Mouse (Mus musculus) neural tube, embryonic 15.5 days (tissue): Measurements from ENCODE around the gene Zranb1. TPM values are rescaled to one million over a fixed set of nuclear protein-coding genes. Genes with fewer than 3 reads are reported as not detected.

Source experiments
- ATAC-seq: fragments of 200-750 bp; cut with Nextera tagmentation; 2 replicates; pipeline ENCODE4 v1.8.0; 2017; ENCODE audit warnings: mild to moderate bottlenecking, moderate TSS enrichment, moderate library complexity; ENCODE audit not compliant: low FRiP score
- H3K27ac ChIP-seq: fragments of 300-500 bp; sonication (generic); replicated peaks from 2 replicates; pipeline ENCODE4 v1.5.1; 2015; ENCODE audit warnings: mild to moderate bottlenecking, inconsistent platforms
- H3K27me3 ChIP-seq: fragments of 300-500 bp; sonication (generic); replicated peaks from 2 replicates; pipeline ENCODE4 v1.6.1; 2015; ENCODE audit warnings: inconsistent platforms
- H3K36me3 ChIP-seq: fragments of 300-500 bp; sonication (generic); 2 replicates; pipeline ENCODE4 v1.6.1; 2015; ENCODE audit warnings: inconsistent platforms
- H3K4me1 ChIP-seq: fragments of 300-500 bp; sonication (generic); 2 replicates; pipeline ENCODE4 v1.6.1; 2015; ENCODE audit warnings: inconsistent platforms
- H3K4me2 ChIP-seq: fragments of 300-500 bp; sonication (generic); 2 replicates; pipeline ENCODE4 v1.6.1; 2015; ENCODE audit warnings: inconsistent platforms, mild to moderate bottlenecking, moderate library complexity
- H3K4me3 ChIP-seq: fragments of 300-500 bp; sonication (generic); replicated peaks from 2 replicates; pipeline ENCODE4 v1.5.1; 2015; ENCODE audit warnings: mild to moderate bottlenecking, inconsistent platforms
- H3K9ac ChIP-seq: fragments of 300-500 bp; sonication (generic); replicated peaks from 2 replicates; pipeline ENCODE4 v1.6.1; 2015; ENCODE audit warnings: mild to moderate bottlenecking, inconsistent platforms
- H3K9me3 ChIP-seq: fragments of 300-500 bp; sonication (generic); replicated peaks from 2 replicates; pipeline ENCODE4 v1.6.1; 2016; ENCODE audit warnings: inconsistent platforms
- WGBS: fragments of 180-500 bp; shearing (Covaris S2); methylation state at CpG from one replicate; pipeline ENCODE4 v1.1.7; 2015; ENCODE audit warnings: mixed read lengths; 5-methylcytosine and 5-hydroxymethylcytosine counted together
- polyA plus RNA-seq: library from polyadenylated mRNA; unstranded; fragments of >200 nt; fragmentation: Nextera tagmentation; extraction: Ambion mirVana; gene quantifications from 2 replicates; pipeline ENCODE4 v1.2.1, GENCODE M21; 2015

Gene Zranb1
- polyA plus RNA-seq, 1 experiment from 2014 or later = 20.5 TPM

DNA sequence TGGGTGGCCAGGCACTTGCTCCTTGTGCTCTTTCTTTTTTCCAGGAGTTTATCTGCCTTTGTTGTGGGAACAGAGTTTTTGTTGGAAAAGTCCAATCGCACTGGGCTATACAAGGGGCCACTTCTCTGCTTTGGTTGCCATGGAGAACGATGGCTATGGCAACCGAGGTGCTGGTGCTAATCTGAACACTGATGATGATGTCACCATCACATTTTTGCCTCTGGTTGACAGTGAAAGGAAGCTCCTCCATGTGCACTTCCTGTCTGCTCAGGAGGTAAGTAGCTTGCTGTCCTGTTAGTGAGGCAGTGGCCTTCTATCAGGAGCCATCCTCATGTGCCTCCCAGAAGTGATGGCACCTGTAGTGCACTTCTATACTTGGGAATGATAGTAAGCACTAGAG lies 51.7 kb downstream of the Zranb1 start:
- Histone ChIP-seq H3K4me3 (no peak overlapping the region), H3K27ac (no peak overlapping the region), H3K4me1 (no peaks in the 10 kb centered on the region), H3K27me3 (no peaks in the 10 kb centered on the region), H3K36me3 (peaks cover 34% of the 10 kb centered on the region), H3K4me2 (no peak overlapping the region), H3K9me3 (no peaks in the 10 kb centered on the region), H3K9ac (no peak overlapping the region)
- ATAC-seq = no peak
- 44% methylated on average over 3 of the region's 3 CpGs for WGBS

DNA sequence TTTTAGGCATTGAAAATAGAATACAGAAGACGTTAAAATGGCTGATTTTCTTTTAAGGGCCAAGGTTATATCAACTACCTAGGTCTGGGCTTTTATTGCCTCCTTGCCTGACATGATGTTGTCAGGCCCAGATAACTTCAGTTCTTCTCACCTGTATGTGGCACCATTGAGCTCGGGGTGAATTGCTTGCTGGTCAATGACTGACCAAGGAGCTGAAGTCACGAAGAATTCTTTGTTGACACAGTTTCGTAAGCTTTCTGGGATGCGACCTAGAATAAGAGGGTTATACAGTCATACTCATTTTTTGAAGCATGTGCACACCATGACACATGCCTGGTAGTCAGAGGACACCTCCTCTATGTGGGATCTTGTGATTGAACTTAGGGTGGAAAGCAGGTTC lies 58.9 kb downstream of the Zranb1 start:
- 92% methylated on average over 5 of the region's 5 CpGs for WGBS
- Histone ChIP-seq H3K36me3 (peaks cover 52% of the 10 kb centered on the region), H3K4me1 (peaks cover 9% of the 10 kb centered on the region), H3K9ac (no peak overlapping the region), H3K4me2 (no peak overlapping the region), H3K9me3 (no peaks in the 10 kb centered on the region), H3K27me3 (no peaks in the 10 kb centered on the region), H3K4me3 (no peak overlapping the region), H3K27ac (no peak overlapping the region)
- ATAC-seq = no peak

DNA sequence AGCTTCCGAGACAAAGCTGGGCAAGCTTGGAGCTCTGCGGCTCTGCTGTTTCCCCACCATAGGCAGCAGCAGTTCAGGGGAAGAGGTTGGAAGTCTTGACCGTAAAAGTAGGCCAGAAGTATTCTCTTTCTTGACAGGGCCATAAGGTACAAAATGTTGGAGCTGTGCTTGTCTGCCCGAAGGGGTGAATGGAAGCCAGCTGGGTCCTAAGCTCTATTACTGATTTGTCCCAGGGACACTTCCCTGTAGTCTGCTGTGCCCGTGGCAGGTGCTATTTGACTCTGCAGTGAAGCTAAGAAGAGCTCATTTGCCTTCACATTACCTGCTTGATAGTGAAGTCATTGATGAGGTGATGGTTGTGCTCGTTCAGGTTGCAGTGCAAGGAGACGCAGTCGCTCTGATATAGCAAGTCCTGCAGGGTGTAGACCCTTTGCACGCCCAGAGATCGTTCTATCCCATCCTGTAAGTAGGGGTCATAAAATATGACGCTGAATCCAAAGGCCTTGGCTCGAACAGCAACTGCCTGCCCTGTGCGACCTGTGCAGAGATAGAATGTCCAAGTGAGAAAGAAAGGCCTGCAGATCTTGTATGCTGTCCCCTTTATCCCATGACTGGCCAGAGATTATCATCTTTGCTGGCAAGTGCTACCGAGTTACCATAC lies 60.4 kb downstream of the Zranb1 start:
- H3K36me3 ChIP-seq = peaks cover 51% of the 10 kb centered on the region
- 89% methylated on average over 14 of the region's 14 CpGs for WGBS
- no peak overlapping the region for H3K4me3 ChIP-seq
- no peaks in the 10 kb centered on the region for H3K27me3 ChIP-seq
- no peak overlapping the region for H3K9ac ChIP-seq
- no peak for ATAC-seq
- H3K4me1 ChIP-seq = peaks cover 13% of the 10 kb centered on the region
- no peak overlapping the region for H3K27ac ChIP-seq
- no peaks in the 10 kb centered on the region for H3K9me3 ChIP-seq
- no peak overlapping the region for H3K4me2 ChIP-seq

DNA sequence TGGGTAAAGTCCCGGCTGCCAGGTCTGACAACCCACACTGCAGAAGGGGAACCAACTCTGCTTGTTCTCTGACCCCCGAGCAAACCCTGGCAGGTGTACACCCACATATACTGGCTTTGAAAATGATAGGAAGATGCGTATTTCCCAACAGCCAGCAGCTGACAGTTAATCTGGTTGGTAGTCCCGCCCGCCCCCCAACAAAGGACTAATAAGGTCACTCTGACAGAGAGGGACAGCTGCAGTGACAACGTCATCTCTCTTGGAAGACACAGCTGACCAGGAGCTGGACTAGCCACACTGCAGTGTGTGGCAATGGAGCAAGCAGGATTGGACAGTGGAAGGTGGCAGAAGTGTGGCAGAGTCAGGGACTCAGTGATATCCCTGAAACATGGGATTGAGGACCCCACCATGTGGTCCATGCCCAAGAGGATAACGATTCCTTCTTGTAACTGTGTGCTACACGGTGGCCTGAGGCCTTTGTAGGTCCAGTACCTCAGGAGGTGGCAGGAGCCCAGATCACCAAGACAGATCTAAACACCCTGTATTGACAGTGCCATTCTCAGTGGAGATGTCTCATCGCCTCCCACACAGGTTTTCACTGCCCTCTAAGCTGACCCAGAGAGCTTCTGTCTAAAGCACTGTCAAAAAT lies 62.1 kb downstream of the Zranb1 start:
- no peak for ATAC-seq
- no peaks in the 10 kb centered on the region for H3K27me3 ChIP-seq
- WGBS = 92% methylated on average over 9 of the region's 9 CpGs
- no peak overlapping the region for H3K4me3 ChIP-seq
- H3K4me2 ChIP-seq = no peak overlapping the region
- peaks cover 13% of the 10 kb centered on the region for H3K4me1 ChIP-seq
- H3K36me3 ChIP-seq = peaks cover 59% of the 10 kb centered on the region
- H3K27ac ChIP-seq = no peak overlapping the region
- no peak overlapping the region for H3K9ac ChIP-seq
- no peaks in the 10 kb centered on the region for H3K9me3 ChIP-seq

DNA sequence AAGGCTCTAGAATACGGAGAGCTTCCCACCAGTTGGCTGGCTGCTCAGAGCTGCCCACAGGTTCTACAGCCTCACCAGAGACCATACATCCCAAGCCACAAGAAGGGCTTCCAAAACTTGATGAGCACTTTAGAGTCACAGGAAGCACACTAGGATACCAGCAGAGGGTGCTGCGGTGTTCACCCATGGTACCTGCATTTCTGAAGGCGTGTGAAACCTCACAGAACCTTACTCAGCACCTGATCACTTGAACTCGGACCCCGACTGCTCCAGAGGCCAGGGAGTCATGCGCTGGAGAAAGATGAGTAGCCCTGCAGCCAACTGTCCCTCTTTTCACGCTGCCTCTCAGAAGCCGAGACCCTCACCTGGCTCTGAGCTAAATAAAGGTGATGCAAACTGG lies 63.2 kb downstream of the Zranb1 start:
- Histone ChIP-seq H3K27me3 (no peaks in the 10 kb centered on the region), H3K4me1 (peaks cover 13% of the 10 kb centered on the region), H3K4me2 (no peak overlapping the region), H3K9me3 (no peaks in the 10 kb centered on the region), H3K9ac (no peak overlapping the region), H3K4me3 (no peak overlapping the region), H3K36me3 (peaks cover 57% of the 10 kb centered on the region), H3K27ac (no peak overlapping the region)
- WGBS = 89% methylated on average over 8 of the region's 8 CpGs
- no peak for ATAC-seq

DNA sequence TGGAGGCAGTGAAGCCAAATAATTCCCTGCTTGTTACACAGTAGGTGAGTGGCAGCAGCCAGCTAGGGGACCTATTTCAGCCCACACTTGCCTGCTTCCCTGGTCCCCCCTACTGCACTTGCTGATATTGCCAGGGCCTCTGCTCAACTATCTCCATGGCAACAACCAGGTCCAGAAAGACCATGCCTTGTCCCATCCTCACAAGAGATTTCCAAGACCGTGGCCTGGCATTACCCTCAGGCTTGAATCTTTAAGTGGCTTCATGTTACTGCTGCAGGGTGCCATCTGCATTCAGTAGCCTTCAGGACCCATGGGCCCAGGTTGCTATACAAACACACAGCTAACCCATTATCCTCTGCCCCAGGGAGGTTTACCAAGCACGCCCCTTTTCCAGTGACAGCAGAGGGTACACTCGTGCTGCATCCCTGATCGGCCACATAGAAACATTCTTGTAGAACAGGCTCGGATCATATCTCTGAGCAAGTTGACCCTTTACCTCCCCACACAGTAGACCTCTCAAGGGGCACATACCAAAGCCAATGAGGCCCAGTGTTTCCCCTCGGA lies 63.8 kb downstream of the Zranb1 start:
- 49% methylated on average over 6 of the region's 6 CpGs for WGBS
- peaks cover 52% of the 10 kb centered on the region for H3K36me3 ChIP-seq
- H3K9me3 ChIP-seq = no peaks in the 10 kb centered on the region
- H3K4me2 ChIP-seq = no peak overlapping the region
- H3K4me3 ChIP-seq = no peak overlapping the region
- no peak for ATAC-seq
- H3K4me1 ChIP-seq = peaks cover 13% of the 10 kb centered on the region
- H3K9ac ChIP-seq = no peak overlapping the region
- no peaks in the 10 kb centered on the region for H3K27me3 ChIP-seq
- no peak overlapping the region for H3K27ac ChIP-seq

DNA sequence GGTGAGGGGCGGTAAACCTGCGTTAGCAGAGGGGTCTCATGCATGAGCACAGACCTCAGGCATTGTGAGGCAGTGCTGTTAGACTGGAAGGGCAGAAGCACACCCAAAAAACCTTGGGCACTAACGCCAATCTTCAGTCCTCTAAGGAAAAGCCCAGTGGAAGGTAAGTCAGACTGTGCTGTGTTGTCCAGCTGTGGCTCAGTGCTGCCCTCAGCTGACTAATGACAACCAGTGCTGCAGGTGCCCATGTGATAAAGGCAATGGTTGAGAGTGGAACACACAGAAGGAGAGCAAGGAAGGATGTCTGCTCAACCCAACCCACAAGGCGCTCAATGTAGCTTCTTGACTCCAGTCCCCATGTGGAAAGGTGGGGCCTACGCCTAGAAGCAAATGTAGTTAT lies 65.4 kb downstream of the Zranb1 start:
- 93% methylated on average over 5 of the region's 5 CpGs for WGBS
- peaks cover 38% of the 10 kb centered on the region for H3K36me3 ChIP-seq

DNA sequence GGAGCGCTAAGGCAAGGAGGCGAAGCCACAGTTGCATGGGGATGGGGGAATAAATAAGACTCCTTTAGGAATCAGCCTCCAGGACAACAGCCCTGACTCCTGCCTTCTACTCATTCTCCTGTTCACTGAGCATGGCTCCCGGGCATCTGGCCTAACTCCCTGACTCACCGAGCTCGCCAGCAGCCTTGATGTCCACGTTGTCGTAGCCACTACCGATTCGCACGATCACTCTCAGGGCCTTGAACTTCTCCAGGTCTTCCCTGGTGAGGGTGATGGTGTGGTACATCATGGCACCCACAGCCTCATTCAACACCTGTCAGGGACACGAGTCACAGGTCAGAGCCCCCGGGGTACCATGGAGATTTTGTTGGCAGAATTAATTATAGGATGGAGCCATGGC lies 67.7 kb downstream of the Zranb1 start:
- H3K9me3 ChIP-seq = no peaks in the 10 kb centered on the region
- no peak overlapping the region for H3K27ac ChIP-seq
- H3K4me2 ChIP-seq = no peak overlapping the region
- H3K4me3 ChIP-seq = no peak overlapping the region
- no peak for ATAC-seq
- peaks cover 18% of the 10 kb centered on the region for H3K4me1 ChIP-seq
- H3K36me3 ChIP-seq = peaks cover 30% of the 10 kb centered on the region
- no peak overlapping the region for H3K9ac ChIP-seq
- 93% methylated on average over 12 of the region's 12 CpGs for WGBS
- no peaks in the 10 kb centered on the region for H3K27me3 ChIP-seq

More for the DNA sequence above, 65.4 kb downstream of the Zranb1 start:
- Histone ChIP-seq H3K27me3 (no peaks in the 10 kb centered on the region), H3K4me1 (peaks cover 13% of the 10 kb centered on the region), H3K27ac (no peak overlapping the region), H3K9me3 (no peaks in the 10 kb centered on the region), H3K4me2 (no peak overlapping the region), H3K4me3 (no peak overlapping the region), H3K9ac (no peak overlapping the region)
- ATAC-seq = no peak

DNA sequence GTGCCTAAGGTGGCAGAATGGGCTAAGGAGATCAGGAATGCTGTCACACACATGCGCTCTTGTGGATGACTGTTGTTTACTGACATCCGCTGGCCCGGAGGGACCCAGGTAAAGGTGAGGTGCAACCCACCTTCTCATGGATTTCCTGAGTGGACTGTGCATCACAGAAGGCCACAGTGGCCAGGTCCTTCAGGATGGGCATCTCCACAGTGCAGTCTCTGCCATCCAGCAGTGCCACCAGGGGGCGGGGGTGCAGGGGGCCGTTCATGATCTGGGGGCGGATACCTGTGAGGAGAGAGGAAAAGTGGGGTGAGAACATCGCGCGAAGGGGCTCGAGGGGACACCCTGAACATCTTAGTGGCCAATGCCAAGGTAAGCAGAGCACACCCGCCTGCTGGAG lies 68.1 kb downstream of the Zranb1 start:
- Histone ChIP-seq H3K27me3 (no peaks in the 10 kb centered on the region), H3K27ac (no peak overlapping the region), H3K4me3 (no peak overlapping the region), H3K4me1 (peaks cover 19% of the 10 kb centered on the region), H3K36me3 (peaks cover 30% of the 10 kb centered on the region), H3K4me2 (no peak overlapping the region), H3K9ac (no peak overlapping the region), H3K9me3 (no peaks in the 10 kb centered on the region)
- ATAC-seq = no peak
- WGBS = 95% methylated on average over 11 of the region's 11 CpGs

DNA sequence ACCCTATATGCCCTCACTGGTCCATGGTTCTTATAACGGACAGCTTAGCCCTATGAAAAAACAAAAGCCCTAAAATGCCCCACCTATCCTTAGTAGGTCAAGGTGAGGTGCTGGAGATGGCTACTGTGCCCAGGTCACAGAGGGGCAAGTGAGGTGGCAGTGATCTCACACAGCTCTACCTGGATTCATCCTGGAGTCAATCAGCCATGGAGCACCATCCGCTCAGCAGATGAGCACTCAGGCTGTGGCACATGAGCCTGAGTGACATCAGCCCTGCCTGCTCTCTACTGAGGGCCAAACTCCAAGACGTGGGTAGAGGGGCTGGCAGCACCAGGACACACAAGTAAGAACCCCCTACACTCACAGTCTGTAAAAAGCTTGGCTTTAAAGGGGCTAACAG lies 70.4 kb downstream of the Zranb1 start:
- Histone ChIP-seq H3K4me2 (no peak overlapping the region), H3K4me3 (no peak overlapping the region), H3K9me3 (no peaks in the 10 kb centered on the region), H3K27me3 (no peaks in the 10 kb centered on the region), H3K27ac (no peak overlapping the region), H3K4me1 (peaks cover 14% of the 10 kb centered on the region; the same call in 1 of the 2 replicates), H3K36me3 (peaks cover 23% of the 10 kb centered on the region), H3K9ac (no peak overlapping the region)
- ATAC-seq = no peak
- 99% methylated on average over 3 of the region's 3 CpGs for WGBS

DNA sequence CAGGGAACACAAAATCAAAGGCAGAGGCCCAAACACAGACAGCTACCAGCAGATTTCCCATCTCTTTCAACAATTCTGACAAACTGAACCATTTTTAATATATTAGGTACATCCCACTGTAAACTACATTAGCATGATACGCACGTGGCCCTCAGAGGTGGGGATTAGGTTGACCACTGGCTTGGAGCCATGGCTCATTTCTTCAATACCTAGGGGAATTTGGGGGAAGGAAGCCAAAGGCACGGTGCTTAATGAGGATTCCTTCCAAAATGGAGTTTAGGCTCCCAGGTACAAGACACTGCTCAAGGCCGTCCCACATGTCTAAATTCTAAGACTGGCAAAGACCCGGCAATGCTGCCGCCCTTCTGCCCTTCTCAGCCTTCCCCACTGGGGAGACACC lies 71.3 kb downstream of the Zranb1 start:
- Histone ChIP-seq H3K9me3 (no peaks in the 10 kb centered on the region), H3K4me2 (no peak overlapping the region), H3K4me3 (no peak overlapping the region), H3K4me1 (peaks cover 17% of the 10 kb centered on the region), H3K27ac (no peak overlapping the region), H3K36me3 (peaks cover 18% of the 10 kb centered on the region), H3K27me3 (no peaks in the 10 kb centered on the region), H3K9ac (no peak overlapping the region)
- ATAC-seq = no peak
- 84% methylated on average over 6 of the region's 6 CpGs for WGBS

DNA sequence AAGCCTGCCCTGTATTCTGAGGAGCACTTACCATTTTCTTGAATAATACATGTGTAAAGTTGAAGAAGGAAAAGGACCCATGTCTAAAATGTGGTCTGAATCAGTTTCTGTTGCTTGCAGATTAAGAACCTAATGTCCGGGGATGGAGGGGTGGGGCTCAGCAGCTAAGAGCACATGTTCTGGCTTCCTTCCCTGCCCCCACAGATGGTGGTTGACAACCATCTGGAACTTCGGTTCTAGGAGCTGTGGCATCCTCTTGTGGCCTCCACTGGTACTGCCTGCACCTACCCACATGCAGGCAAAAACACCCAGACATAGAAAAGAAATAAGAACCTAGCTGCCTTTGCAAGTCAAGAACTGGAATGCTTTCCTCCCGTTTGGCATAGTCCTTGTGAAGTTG lies 72.5 kb downstream of the Zranb1 start:
- no peak overlapping the region for H3K4me3 ChIP-seq
- H3K9me3 ChIP-seq = no peaks in the 10 kb centered on the region
- WGBS = 37% methylated on average over 3 of the region's 3 CpGs
- no peak overlapping the region for H3K4me2 ChIP-seq
- peaks cover 28% of the 10 kb centered on the region for H3K4me1 ChIP-seq
- no peak overlapping the region for H3K9ac ChIP-seq
- no peaks in the 10 kb centered on the region for H3K27me3 ChIP-seq
- no peak overlapping the region for H3K27ac ChIP-seq
- ATAC-seq = no peak
- peaks cover 7% of the 10 kb centered on the region for H3K36me3 ChIP-seq
